Mouse (Mus musculus) gastrocnemius, postnatal 25 days (tissue): ENCODE measurements around the gene Tyw1. TPM values are rescaled to one million over a fixed set of nuclear protein-coding genes. Genes with fewer than 3 reads are reported as not detected.

Experiments
- DNase-seq: peaks from one replicate; pipeline ENCODE4 v3.0.0; 2022
- total RNA-seq, 2 experiments: library from RNA; stranded (reverse); gene quantifications; 1 replicate in 1 of 2; 2 replicates in 1 of 2; pipeline ENCODE4 v1.2.3; 2021

The Tyw1 gene
- total RNA-seq, 2 experiments from 2014 or later = 8.7 to 8.8 TPM

GRCm38 (mm10) chr5:130316321-130316720, 60.9 kb downstream of the Tyw1 start:
- no peak for DNase-seq

GRCm38 (mm10) chr5:130319783-130320182, 64.4 kb downstream of the Tyw1 start:
- DNase-seq = no peak

GRCm38 (mm10) chr5:130320485-130320884, 65.1 kb downstream of the Tyw1 start:
- DNase-seq = no peak

- DNase-seq = no peak
Measured at GRCm38 (mm10) chr5:130325486-130325885, 70.1 kb downstream of the Tyw1 start.

GRCm38 (mm10) chr5:130327615-130328263, 72.3 kb downstream of the Tyw1 start:
- no peak for DNase-seq

- DNase-seq = no peak
Measured at GRCm38 (mm10) chr5:130328366-130328765, 72.9 kb downstream of the Tyw1 start.

GRCm38 (mm10) chr5:130329889-130330288, 74.5 kb downstream of the Tyw1 start:
- DNase-seq = no peak

- DNase-seq = no peak
Measured at GRCm38 (mm10) chr5:130330801-130331200, 75.4 kb downstream of the Tyw1 start.

- no peak for DNase-seq
Measured at GRCm38 (mm10) chr5:130331206-130331605, 75.8 kb downstream of the Tyw1 start.

- no peak for DNase-seq
Measured at GRCm38 (mm10) chr5:130333566-130333965, 78.1 kb downstream of the Tyw1 start.

- DNase-seq = no peak
Measured at GRCm38 (mm10) chr5:130333971-130334370, 78.6 kb downstream of the Tyw1 start.

- no peak for DNase-seq
Measured at GRCm38 (mm10) chr5:130335462-130335861, 80.0 kb downstream of the Tyw1 start.

GRCm38 (mm10) chr5:130340656-130341055, 85.2 kb downstream of the Tyw1 start:
- no peak for DNase-seq

- DNase-seq = no peak
Measured at GRCm38 (mm10) chr5:130344999-130345398, 89.6 kb downstream of the Tyw1 start.

GRCm38 (mm10) chr5:130345871-130346270, 90.5 kb downstream of the Tyw1 start:
- no peak for DNase-seq

- DNase-seq = no peak
Measured at GRCm38 (mm10) chr5:130355223-130355622, 99.8 kb downstream of the Tyw1 start.

- DNase-seq = no peak
Measured at GRCm38 (mm10) chr5:130363111-130363510, 107.7 kb downstream of the Tyw1 start.

GRCm38 (mm10) chr5:130363773-130364172, 108.4 kb downstream of the Tyw1 start:
- DNase-seq = no peak

GRCm38 (mm10) chr5:130368236-130368635, 112.8 kb downstream of the Tyw1 start:
- no peak for DNase-seq

- no peak for DNase-seq
Measured at GRCm38 (mm10) chr5:130369237-130369636, 113.8 kb downstream of the Tyw1 start, which contains the start of gene Caln1. TSS of gene Caln1 (plus strand) at chr5:130369455.

- DNase-seq = no peak
Measured at GRCm38 (mm10) chr5:130375411-130375810, 120.0 kb downstream of the Tyw1 start.

- DNase-seq = no peak
Measured at GRCm38 (mm10) chr5:130384222-130384912, 128.9 kb downstream of the Tyw1 start, which contains the start of gene A330070K13Rik. TSS of gene A330070K13Rik (minus strand) at chr5:130384631.

- DNase-seq = no peak
Measured at GRCm38 (mm10) chr5:130386418-130386817, 131.0 kb downstream of the Tyw1 start.
